Mouse (Mus musculus) intestine, postnatal 0 days (tissue): ENCODE results near the gene Zfp382. TPM values are rescaled to one million over a fixed set of nuclear protein-coding genes. Genes with fewer than 3 reads are reported as not detected.

Source experiments
- ATAC-seq: fragments of 200-750 bp; cut with Nextera tagmentation; 2 replicates; pipeline ENCODE4 v1.8.0; 2017; ENCODE audit warnings: mild to moderate bottlenecking, moderate TSS enrichment, moderate library complexity
- H3K27ac ChIP-seq: fragments of 300-500 bp; sonication (generic); 2 replicates; pipeline ENCODE4 v1.5.1; 2014; ENCODE audit warnings: mild to moderate bottlenecking, low read depth, low read length, moderate library complexity
- H3K27me3 ChIP-seq: fragments of 300-500 bp; sonication (generic); replicated peaks from 2 replicates; pipeline ENCODE4 v1.6.1; 2014; ENCODE audit warnings: low read length, mixed read lengths; ENCODE audit not compliant: control insufficient read depth, insufficient read depth
- H3K36me3 ChIP-seq: fragments of 300-500 bp; sonication (generic); 2 replicates; pipeline ENCODE4 v1.6.1; 2014; ENCODE audit warnings: mild to moderate bottlenecking, moderate library complexity; ENCODE audit not compliant: control insufficient read depth, insufficient read depth
- H3K4me1 ChIP-seq: fragments of 300-500 bp; sonication (generic); replicated peaks from 2 replicates; pipeline ENCODE4 v1.6.1; 2014; ENCODE audit warnings: antibody characterized with exemption, low read length, mixed read lengths; ENCODE audit not compliant: control insufficient read depth, insufficient read depth
- H3K4me2 ChIP-seq: fragments of 300-500 bp; sonication (generic); replicated peaks from 2 replicates; pipeline ENCODE4 v1.6.1; 2014; ENCODE audit warnings: low read depth, mild to moderate bottlenecking, moderate library complexity
- H3K4me3 ChIP-seq: fragments of 300-500 bp; sonication (generic); 2 replicates; pipeline ENCODE4 v1.5.1; 2014; ENCODE audit warnings: low read depth, low read length
- H3K9ac ChIP-seq: fragments of 300-500 bp; sonication (generic); 2 replicates; pipeline ENCODE4 v1.6.1; 2014; ENCODE audit warnings: mild to moderate bottlenecking, low read depth, low read length
- H3K9me3 ChIP-seq: fragments of 300-500 bp; sonication (generic); 2 replicates; pipeline ENCODE4 v1.6.1; 2016; ENCODE audit warnings: mixed run types; ENCODE audit not compliant: control insufficient read depth
- CTCF ChIP-seq: sonication (generic); IDR thresholded peaks from 2 replicates; pipeline ENCODE4 v1.5.1; 2016; ENCODE audit warnings: low read depth, mild to moderate bottlenecking, control low read depth, antibody characterized with exemption, moderate library complexity
- WGBS: fragments of 180-500 bp; shearing (Covaris S2); extraction: QIAGEN DNeasy Blood & Tissue Kit; methylation state at CpG from one replicate; pipeline ENCODE4 v1.1.7; 2014; 5-methylcytosine and 5-hydroxymethylcytosine counted together
- polyA plus RNA-seq: library from polyadenylated mRNA; unstranded; fragments of >200 nt; fragmentation: Nextera tagmentation; extraction: Ambion mirVana; gene quantifications from 2 replicates; pipeline ENCODE4 v1.2.1, GENCODE M21; 2015

Zfp382 gene
- polyA plus RNA-seq, 1 experiment from 2014 or later: 1.7 TPM

DNA sequence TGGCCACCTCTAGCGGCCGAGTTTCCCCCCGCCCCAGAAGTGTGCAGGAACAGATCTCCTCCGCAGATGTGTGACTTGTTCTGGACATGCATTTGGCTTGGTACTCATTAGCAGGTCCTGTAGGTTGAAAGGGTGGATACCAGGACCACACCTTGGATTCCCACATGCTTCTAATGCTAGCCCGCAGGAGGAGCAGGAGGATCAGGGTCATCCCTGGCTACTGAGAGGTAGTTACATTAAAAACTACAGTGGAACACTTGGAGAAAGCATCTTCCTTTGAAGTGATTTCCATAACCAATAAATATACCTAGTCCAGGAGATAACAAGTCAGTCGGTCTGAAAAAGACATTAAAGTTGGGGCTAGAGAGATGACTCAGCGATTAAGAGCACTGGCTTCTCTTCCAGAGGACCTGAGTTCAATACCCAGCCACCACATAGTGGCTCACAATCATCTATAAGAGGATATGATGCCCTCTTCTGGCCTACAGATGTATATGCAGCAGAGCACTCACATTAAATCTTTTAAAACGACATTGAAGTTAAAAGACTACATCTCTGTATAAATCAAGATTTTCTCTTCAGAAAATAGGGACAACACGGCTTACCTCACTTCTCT lies 30.7 kb upstream of the Zfp382 start:
- Histone ChIP-seq H3K4me1 (0 out of 2 replicates have a peak, but pooled peaks cover 4% of the 10 kb centered on the region), H3K4me3 (peak overlapping the region; percentile 59), H3K27ac (0 out of 2 replicates have a peak overlapping the region, but pooled peaks have one; percentile 16), H3K27me3 (no peaks in the 10 kb centered on the region), H3K4me2 (peak overlapping the region; percentile 80), H3K9me3 (no peaks in the 10 kb centered on the region), H3K9ac (0 out of 2 replicates have a peak overlapping the region, but pooled peaks have one; percentile 73), H3K36me3 (0 out of 2 replicates have a peak, but pooled peaks cover 3% of the 10 kb centered on the region)
- ATAC-seq: no peak
- WGBS: 9% methylated on average over 9 of the region's 9 CpGs
- TF ChIP-seq CTCF: peak; percentile 70

DNA sequence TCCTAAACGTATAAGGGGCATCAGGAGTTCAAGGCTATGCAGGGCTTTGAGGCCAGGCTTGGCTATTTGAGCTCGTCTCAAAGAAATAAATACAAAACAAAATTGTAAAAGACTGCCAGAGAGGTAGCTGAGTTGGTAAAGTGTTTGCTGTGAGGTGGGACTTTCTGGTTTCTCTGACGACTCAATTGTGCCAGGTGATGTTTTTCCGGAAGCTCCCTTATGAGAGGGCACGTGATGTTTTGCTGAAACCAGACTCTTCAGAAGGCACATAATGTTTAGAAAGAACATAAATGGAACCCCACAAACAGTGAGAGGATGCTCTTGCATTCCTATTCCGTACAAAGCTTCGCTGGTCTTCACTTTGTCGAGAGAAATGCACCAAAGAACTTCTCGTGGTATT lies 29.1 kb upstream of the Zfp382 start:
- Histone ChIP-seq H3K9me3 (no peaks in the 10 kb centered on the region), H3K27ac (no peak overlapping the region), H3K4me1 (0 out of 2 replicates have a peak, but pooled peaks cover 4% of the 10 kb centered on the region), H3K27me3 (no peaks in the 10 kb centered on the region), H3K4me2 (no peak overlapping the region), H3K4me3 (no peak overlapping the region), H3K36me3 (no peaks in the 10 kb centered on the region), H3K9ac (no peak overlapping the region)
- no peak for TF ChIP-seq CTCF
- ATAC-seq: no peak
- WGBS: 85% methylated on average over 9 of the region's 9 CpGs

DNA sequence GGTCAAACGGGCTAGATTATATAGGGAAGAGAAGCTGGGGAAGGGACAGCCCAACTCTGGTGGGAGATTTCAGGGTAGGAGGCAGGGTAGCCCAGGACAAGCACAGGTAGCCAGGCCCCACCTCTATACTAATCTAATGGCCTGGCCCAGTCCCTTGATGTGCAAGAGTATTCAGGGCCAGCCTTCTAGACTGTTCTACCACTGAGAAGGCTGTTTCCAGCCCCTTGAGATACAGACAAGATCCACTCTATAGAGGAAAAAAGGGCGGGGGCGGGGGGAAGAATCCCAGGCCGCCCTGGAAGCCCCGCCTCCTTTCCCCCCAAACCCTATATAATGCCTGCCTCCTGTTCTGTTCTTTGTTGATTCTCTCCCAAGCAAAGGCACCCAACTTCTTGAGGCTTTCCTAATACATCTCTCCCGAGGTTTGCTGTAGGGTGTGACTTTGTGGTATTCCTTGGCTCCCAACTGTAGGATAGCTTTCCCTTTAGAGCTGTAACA lies 27.8 kb upstream of the Zfp382 start:
- TF ChIP-seq CTCF: no peak
- no peaks in the 10 kb centered on the region for H3K36me3 ChIP-seq
- H3K4me2 ChIP-seq: peak overlapping the region; percentile 65
- H3K4me1 ChIP-seq: 0 out of 2 replicates have a peak, but pooled peaks cover 4% of the 10 kb centered on the region
- no peaks in the 10 kb centered on the region for H3K27me3 ChIP-seq
- peak overlapping the region; percentile 26; the same call in 1 of the 2 replicates for H3K9ac ChIP-seq
- no peak for ATAC-seq
- H3K4me3 ChIP-seq: peak overlapping the region; percentile 73
- 0 out of 2 replicates have a peak overlapping the region, but pooled peaks have one; percentile 15 for H3K27ac ChIP-seq
- 76% methylated on average over 6 of the region's 6 CpGs for WGBS
- H3K9me3 ChIP-seq: no peaks in the 10 kb centered on the region

DNA sequence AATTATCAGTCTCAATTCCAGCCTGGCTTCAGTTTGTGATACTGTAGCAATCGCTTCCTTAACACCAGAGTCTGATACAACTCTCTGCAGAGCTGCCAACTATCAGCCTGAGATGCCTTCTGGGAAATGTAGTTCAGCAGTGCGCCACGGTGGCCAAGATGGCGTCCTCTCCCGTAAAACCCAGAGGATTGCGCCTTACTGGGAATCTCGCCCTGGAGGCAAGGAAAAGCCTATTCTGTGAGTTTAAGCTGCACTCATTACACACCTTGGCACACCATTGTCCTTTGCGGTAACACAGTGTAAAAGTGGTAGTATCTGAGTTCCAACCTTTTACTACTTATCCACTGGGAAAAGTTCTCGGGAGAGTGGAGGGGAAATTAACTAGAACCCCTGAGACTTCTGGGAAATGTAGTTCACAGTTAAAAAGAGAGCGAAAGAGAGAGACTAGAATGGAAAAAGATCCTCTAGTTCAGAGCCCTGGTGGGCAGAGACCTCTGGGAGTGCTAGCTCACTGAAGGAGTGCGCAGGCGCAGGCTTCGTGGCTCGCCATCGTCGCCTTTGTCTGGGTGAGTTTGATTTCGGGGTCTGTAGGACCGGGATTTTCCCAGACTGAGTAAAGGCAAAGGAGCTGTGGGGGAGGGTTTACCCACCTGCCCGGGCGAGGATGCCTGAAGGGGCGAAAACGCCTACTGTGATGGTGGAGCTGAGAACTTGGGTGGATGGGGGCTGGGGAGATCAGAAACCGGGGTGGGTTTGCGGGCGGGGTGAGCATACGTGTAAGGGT lies 26.9 kb upstream of the Zfp382 start, which contains the start of gene Zfp260:
TSS of gene Zfp260 (plus strand) at position 132 of the 784 bp plus-strand sequence.
- Histone ChIP-seq H3K9ac (peak within 1 kb of the TSS; percentile 79), H3K4me2 (peak within 1 kb of the TSS; percentile 65), H3K27me3 (no peaks in the 10 kb centered on the region), H3K27ac (peak within 1 kb of the TSS; percentile 88), H3K36me3 (no peaks in the 10 kb centered on the region), H3K9me3 (no peaks in the 10 kb centered on the region), H3K4me1 (0 out of 2 replicates have a peak, but pooled peaks cover 4% of the 10 kb centered on the region), H3K4me3 (peak within 1 kb of the TSS; percentile 73)
- under 1% methylated on average over 26 of the region's 26 CpGs for WGBS
- peak; percentile 24; the same call in 1 of the 2 replicates for TF ChIP-seq CTCF
- peak; percentile 80 for ATAC-seq

DNA sequence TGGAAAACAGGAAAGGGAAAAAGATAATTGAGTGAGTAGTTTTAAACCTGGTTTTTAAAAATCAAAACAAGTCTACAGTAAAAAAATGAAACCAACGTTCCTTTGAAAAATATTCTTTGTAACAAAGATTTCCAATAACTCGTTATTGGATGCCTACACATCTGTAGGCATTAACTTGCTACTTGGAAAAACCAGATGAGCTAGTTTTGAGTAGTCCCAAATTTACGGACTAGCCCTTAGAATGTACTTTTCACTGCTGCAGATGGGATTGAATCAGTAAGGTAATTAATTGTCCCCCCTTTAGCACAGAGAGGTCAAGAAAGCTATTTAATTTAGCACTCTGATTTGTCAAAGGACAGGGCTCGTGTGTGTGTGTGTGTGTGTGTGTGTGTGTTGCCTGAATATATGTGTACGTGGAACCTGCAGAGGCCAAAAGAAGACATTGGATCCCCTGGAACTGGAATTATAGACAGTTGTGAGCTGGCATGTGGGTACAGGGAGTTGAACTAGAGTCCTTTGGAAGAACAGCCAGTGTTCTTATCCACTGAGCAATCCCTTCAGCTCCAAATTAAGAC lies 26.1 kb upstream of the Zfp382 start:
- H3K4me2 ChIP-seq: peak overlapping the region; percentile 65
- WGBS: 7% methylated on average over 5 of the region's 5 CpGs
- no peaks in the 10 kb centered on the region for H3K27me3 ChIP-seq
- H3K9ac ChIP-seq: peak overlapping the region; percentile 79; the same call in 1 of the 2 replicates
- peak overlapping the region; percentile 73 for H3K4me3 ChIP-seq
- no peaks in the 10 kb centered on the region for H3K36me3 ChIP-seq
- H3K9me3 ChIP-seq: no peaks in the 10 kb centered on the region
- no peak for TF ChIP-seq CTCF
- ATAC-seq: no peak
- H3K4me1 ChIP-seq: 0 out of 2 replicates have a peak, but pooled peaks cover 4% of the 10 kb centered on the region
- no peak overlapping the region for H3K27ac ChIP-seq
